Mouse (Mus musculus) limb, embryonic 15.5 days (tissue): ENCODE measurements at regions not wholly inside any gene's neighbourhood (a gene's known extent, or its start where the extent isn't known, plus 50 kb on each side); places are given as distances from the start of the nearest gene placed in this dataset.

Experiments
- ATAC-seq: fragments of 200-750 bp; cut with Nextera tagmentation; 2 replicates; pipeline ENCODE4 v1.8.0; 2017; ENCODE audit warnings: low read depth, moderate TSS enrichment; ENCODE audit not compliant: insufficient number of reproducible peaks, low FRiP score, low TSS enrichment
- H3K27ac ChIP-seq: fragments of 300-500 bp; sonication (generic); 2 replicates; pipeline ENCODE4 v1.5.1; 2015; ENCODE audit warnings: moderate library complexity, mild to moderate bottlenecking, inconsistent platforms
- H3K27me3 ChIP-seq: fragments of 300-500 bp; sonication (generic); 2 replicates; pipeline ENCODE4 v1.6.1; 2015; ENCODE audit warnings: inconsistent platforms
- H3K36me3 ChIP-seq: fragments of 300-500 bp; sonication (generic); 2 replicates; pipeline ENCODE4 v1.6.1; 2015; ENCODE audit warnings: inconsistent platforms
- H3K4me1 ChIP-seq: fragments of 300-500 bp; sonication (generic); 2 replicates; pipeline ENCODE4 v1.6.1; 2015; ENCODE audit warnings: inconsistent platforms
- H3K4me2 ChIP-seq: fragments of 300-500 bp; sonication (generic); 2 replicates; pipeline ENCODE4 v1.6.1; 2015; ENCODE audit warnings: mild to moderate bottlenecking, inconsistent platforms
- H3K4me3 ChIP-seq: fragments of 300-500 bp; sonication (generic); 2 replicates; pipeline ENCODE4 v1.5.1; 2015; ENCODE audit warnings: mild to moderate bottlenecking, inconsistent platforms
- H3K9ac ChIP-seq: fragments of 300-500 bp; sonication (generic); 2 replicates; pipeline ENCODE4 v1.6.1; 2015; ENCODE audit warnings: inconsistent platforms
- H3K9me3 ChIP-seq: fragments of 300-500 bp; sonication (generic); 2 replicates; pipeline ENCODE4 v1.6.1; 2016; ENCODE audit warnings: inconsistent platforms
- WGBS: fragments of 180-500 bp; shearing (Covaris S2); methylation state at CpG from one replicate; pipeline ENCODE4 v1.1.7; 2015; 5-methylcytosine and 5-hydroxymethylcytosine counted together

DNA sequence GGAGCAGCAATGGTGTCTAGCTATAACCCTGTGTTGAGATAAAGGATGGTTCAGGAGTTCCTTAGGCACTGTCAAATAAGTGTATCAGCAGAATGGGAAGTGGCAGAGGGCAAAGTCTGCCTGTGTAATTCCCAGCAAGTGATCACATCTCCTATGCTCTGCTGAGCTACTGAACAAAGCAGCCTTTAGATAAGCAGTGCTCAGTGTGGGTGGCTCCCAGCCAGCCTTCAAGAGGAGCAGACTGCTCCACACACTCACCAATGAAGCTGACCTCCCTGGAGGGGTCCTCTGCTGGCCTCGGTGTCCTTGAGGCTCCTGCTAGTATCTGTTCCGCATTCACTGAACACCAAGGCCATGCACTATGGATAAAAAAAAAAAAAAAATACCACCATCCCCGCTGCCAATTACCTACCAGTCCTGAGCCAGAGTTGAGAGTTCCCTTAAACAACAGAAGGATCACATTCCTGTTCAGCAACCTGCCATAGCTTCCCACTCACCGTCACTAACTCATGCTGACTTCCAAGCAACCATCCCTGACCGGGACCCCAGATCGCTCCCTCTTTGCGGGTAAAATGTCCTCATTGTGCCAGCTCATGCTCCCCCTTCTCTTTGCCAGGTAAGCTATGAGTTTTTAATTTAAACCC, 198.9 kb downstream of the Gm9195 start:
- Histone ChIP-seq H3K27me3 (peaks cover 22% of the 10 kb centered on the region), H3K9ac (no peak overlapping the region), H3K4me1 (peaks cover 5% of the 10 kb centered on the region; the same call in 1 of the 2 replicates), H3K4me2 (no peak overlapping the region), H3K9me3 (no peaks in the 10 kb centered on the region), H3K4me3 (no peak overlapping the region), H3K27ac (no peak overlapping the region), H3K36me3 (no peaks in the 10 kb centered on the region)
- no peak for ATAC-seq
- 78% methylated on average over 7 of the region's 7 CpGs for WGBS

DNA sequence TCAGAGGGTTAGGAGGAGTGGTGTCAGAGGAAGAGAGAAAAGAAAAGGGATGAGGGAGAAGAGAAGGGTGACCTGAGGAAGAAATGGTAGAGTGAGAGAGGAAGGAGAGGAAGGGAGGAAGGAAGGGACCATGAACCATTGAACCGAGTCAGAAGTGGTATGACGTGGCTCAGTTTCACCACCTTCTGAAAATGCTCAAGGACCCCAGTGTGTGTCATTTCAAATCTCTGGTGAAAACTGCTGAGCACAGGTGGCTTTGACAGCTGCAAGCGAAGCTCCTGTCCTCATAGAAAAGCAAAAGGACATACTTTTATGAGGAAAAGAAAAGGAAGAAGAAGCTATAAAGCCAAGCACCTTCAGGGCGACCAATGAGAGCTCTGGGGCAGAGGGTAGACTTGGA, 214.3 kb downstream of the Gm9195 start:
- no peak for ATAC-seq
- H3K4me3 ChIP-seq = no peak overlapping the region
- H3K27me3 ChIP-seq = no peaks in the 10 kb centered on the region
- H3K4me1 ChIP-seq = no peaks in the 10 kb centered on the region
- 79% methylated on average over 4 of the region's 4 CpGs for WGBS
- no peaks in the 10 kb centered on the region for H3K36me3 ChIP-seq
- H3K27ac ChIP-seq = no peak overlapping the region
- no peaks in the 10 kb centered on the region for H3K9me3 ChIP-seq
- H3K9ac ChIP-seq = no peak overlapping the region
- H3K4me2 ChIP-seq = no peak overlapping the region

DNA sequence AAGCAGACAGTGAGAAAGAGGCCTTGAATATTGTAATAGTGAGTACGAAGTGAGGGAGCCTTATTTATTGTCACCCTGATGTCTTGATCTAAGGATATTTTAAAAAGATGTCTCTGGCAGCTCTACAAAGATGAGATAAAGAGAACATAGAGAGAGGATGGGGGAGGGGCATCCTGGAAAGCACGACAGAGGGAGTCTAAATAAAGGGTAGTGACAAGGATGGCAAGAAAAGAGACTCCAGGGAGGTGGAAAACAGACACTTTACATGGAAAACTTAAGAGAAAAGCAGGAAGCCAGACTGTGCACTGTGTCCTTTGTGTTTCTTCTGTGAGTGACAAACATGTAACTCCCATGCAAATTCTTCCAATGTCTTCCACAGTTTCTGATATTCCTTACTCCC, 232.4 kb downstream of the Gm9195 start:
- WGBS = 51% methylated on average over 2 of the region's 2 CpGs
- Histone ChIP-seq H3K4me2 (no peak overlapping the region), H3K27me3 (no peaks in the 10 kb centered on the region), H3K9ac (no peak overlapping the region), H3K4me1 (no peaks in the 10 kb centered on the region), H3K4me3 (no peak overlapping the region), H3K27ac (no peak overlapping the region), H3K9me3 (no peaks in the 10 kb centered on the region), H3K36me3 (no peaks in the 10 kb centered on the region)
- no peak for ATAC-seq

DNA sequence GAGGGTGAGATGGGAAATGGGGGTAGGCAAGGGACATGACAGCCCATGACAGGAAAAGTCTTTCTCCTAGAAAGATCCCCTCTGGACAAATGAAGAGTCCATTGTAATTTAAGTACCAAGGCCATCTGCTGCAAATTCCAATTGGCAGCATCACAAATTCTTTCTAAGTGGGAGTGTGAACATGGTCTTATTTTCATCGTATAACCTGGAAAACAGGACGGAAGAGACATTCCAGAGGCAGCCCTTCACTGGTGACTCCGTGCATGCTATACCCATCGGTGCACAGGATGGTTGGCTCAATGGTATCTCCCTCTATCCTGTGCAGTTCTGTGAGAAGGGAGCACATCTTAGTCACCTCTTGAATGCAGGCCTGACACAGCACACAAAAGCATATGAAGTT, 249.8 kb downstream of the Gm9195 start:
- Histone ChIP-seq H3K4me1 (no peaks in the 10 kb centered on the region), H3K27me3 (no peaks in the 10 kb centered on the region), H3K9ac (no peak overlapping the region), H3K27ac (no peak overlapping the region), H3K36me3 (no peaks in the 10 kb centered on the region), H3K4me2 (no peak overlapping the region), H3K9me3 (no peaks in the 10 kb centered on the region), H3K4me3 (no peak overlapping the region)
- WGBS = 59% methylated on average over 4 of the region's 4 CpGs
- ATAC-seq = no peak

DNA sequence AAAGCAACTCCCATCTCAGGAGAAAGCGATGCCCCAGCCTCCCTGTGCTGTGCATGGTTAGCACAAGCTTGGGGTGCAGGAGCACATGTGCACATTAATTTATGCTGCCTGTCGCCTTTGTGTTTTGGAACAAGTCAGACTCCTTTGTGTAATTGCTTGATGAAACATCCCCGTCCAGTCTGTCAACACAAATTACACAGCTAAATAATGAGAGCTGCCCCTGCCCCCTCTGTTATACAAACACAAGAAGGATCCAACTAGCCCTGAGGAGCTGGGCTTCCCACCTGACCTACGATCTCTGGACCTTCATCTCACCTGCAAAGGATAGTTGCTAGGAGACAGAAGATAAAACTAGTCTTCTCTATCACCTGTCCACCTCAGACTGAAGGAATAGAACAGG, 251.4 kb downstream of the Gm9195 start:
- no peak overlapping the region for H3K4me2 ChIP-seq
- no peaks in the 10 kb centered on the region for H3K4me1 ChIP-seq
- H3K27ac ChIP-seq = no peak overlapping the region
- no peaks in the 10 kb centered on the region for H3K27me3 ChIP-seq
- H3K9ac ChIP-seq = no peak overlapping the region
- 59% methylated on average over 4 of the region's 4 CpGs for WGBS
- no peak overlapping the region for H3K4me3 ChIP-seq
- no peaks in the 10 kb centered on the region for H3K9me3 ChIP-seq
- no peak for ATAC-seq
- H3K36me3 ChIP-seq = no peaks in the 10 kb centered on the region

DNA sequence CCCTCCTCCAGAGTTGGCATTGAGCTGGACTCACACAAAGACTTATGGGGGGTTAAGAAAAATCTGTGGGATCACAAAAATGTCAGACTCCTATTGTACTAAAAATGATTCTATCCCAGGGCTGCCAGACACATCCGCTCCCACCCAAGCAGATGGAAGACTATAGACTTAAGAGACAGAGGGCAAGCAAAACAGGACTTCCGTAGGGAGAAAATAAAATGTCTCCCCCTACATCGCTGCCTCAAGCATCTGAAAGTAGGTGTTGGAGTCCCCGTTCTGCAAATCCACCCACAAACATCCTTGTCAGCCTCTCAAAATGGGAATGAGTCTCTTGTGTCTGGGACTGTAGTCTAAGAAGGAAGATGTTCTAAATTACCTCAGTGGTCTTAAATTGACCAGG, 253.3 kb downstream of the Gm9195 start:
- 90% methylated on average over 4 of the region's 4 CpGs for WGBS
- Histone ChIP-seq H3K36me3 (no peaks in the 10 kb centered on the region), H3K27me3 (no peaks in the 10 kb centered on the region), H3K27ac (no peak overlapping the region), H3K4me1 (no peaks in the 10 kb centered on the region), H3K4me2 (no peak overlapping the region), H3K4me3 (no peak overlapping the region), H3K9ac (no peak overlapping the region), H3K9me3 (no peaks in the 10 kb centered on the region)
- no peak for ATAC-seq

DNA sequence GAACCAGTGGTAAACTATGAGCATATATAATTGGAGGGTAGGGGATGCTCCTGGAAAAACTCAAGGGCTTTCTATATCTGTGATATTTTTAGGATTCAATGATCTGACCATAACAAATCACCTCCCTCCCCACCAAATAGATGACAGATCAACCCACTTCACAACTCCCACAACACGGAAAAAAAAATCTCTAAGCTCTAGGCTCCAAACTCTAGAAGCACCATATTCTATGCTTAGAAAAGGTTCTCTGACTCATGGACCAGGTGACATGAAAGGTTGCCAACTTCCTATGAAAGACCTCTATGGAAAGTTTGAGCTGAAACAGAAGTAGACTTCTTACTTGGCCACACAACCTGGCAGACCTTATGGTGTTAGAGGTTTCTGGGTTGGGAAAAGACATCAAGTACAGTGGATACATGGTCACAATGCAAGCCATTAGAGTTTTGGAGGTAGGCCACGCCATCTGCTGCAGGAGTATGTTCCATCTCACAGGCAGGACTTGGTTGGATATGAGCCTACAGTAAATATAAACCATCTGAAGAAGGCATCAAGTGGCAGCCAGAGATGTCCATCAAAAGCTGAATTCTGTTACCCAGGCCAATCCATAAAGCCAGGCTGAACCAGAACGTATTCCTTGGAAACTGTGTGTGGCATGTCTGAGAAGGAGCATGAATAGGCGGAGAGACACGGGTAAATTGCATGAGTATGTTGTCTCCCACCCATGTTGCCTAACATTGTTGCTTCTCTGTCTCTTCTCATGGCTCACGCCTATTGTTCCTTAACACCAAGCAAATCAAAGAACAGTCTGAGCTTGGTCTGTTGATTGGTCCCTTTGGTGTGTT, 257.2 kb downstream of the Gm9195 start:
- no peak overlapping the region for H3K9ac ChIP-seq
- H3K4me1 ChIP-seq = no peaks in the 10 kb centered on the region
- H3K36me3 ChIP-seq = no peaks in the 10 kb centered on the region
- H3K4me2 ChIP-seq = no peak overlapping the region
- H3K9me3 ChIP-seq = no peaks in the 10 kb centered on the region
- no peaks in the 10 kb centered on the region for H3K27me3 ChIP-seq
- H3K27ac ChIP-seq = no peak overlapping the region
- ATAC-seq = no peak
- H3K4me3 ChIP-seq = no peak overlapping the region
- 68% methylated on average over 6 of the region's 6 CpGs for WGBS

DNA sequence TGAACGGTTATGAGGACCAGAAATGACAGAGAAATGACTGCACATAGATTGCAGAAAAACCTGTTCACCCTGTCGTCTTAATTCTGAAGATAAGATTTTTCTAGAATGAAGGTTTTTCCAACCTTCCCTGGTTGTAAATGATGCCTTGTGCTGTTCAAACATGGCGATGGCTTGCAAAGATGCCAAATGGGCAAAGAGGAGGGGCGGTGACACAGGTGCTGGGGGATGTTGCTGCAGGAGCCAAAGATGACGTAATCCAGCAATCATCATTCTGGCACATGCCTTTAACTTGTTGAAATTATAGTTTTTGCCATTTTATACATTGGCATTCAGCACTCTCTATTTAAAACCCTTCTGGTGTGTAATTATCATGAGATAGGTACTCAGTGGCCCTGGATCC, 263.8 kb downstream of the Gm9195 start:
- Histone ChIP-seq H3K4me1 (no peaks in the 10 kb centered on the region), H3K27ac (no peak overlapping the region), H3K27me3 (no peaks in the 10 kb centered on the region), H3K4me3 (no peak overlapping the region), H3K36me3 (no peaks in the 10 kb centered on the region), H3K9me3 (no peaks in the 10 kb centered on the region), H3K9ac (no peak overlapping the region), H3K4me2 (no peak overlapping the region)
- WGBS = 80% methylated on average over 5 of the region's 5 CpGs
- ATAC-seq = no peak

DNA sequence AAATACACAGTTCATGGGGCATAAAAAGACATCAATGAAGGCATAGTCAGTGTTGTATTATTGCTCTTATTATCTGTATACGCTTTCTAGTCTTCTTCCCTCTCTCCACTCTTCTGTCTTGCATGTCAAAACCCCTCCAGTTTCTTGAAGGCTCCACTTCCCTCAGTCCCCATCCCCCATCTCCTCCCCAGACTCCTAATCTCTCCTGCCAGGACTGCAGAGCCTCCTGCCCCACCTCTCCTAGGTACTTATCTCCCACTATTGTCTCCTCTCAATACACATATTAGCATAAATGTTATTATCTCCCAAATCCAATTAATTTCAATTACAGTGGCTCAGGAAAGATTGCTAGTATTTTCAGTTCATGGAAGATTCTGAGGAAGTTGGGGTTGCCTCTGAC, 264.2 kb downstream of the Gm9195 start:
- Histone ChIP-seq H3K9ac (no peak overlapping the region), H3K9me3 (no peaks in the 10 kb centered on the region), H3K4me1 (no peaks in the 10 kb centered on the region), H3K4me3 (no peak overlapping the region), H3K36me3 (no peaks in the 10 kb centered on the region), H3K4me2 (no peak overlapping the region), H3K27me3 (no peaks in the 10 kb centered on the region), H3K27ac (no peak overlapping the region)
- 89% methylated on average over 1 of the region's 1 CpGs for WGBS
- ATAC-seq = no peak

DNA sequence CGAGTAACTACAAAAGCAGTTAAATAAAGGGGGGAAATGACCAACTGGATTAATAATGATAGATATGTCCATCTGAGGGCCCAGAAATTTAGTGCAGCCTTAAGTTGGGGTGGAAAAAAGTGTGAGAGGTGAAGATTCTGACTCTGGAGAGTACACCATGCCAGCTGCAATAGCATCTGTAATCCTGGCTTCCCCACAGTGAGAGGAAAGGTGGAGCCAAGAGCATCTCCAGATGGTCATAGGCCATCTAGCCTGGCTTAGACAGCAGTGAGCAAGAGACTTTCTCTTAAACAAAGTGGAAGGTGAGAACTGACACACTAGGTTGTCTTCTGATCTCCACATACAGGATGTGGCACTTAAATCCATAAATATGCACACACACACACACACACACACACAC, 264.7 kb downstream of the Gm9195 start:
- no peaks in the 10 kb centered on the region for H3K27me3 ChIP-seq
- no peak overlapping the region for H3K4me3 ChIP-seq
- ATAC-seq = no peak
- WGBS = 67% methylated on average over 1 of the region's 1 CpGs
- H3K4me1 ChIP-seq = no peaks in the 10 kb centered on the region
- no peak overlapping the region for H3K4me2 ChIP-seq
- no peak overlapping the region for H3K9ac ChIP-seq
- no peaks in the 10 kb centered on the region for H3K36me3 ChIP-seq
- no peak overlapping the region for H3K27ac ChIP-seq
- no peaks in the 10 kb centered on the region for H3K9me3 ChIP-seq

DNA sequence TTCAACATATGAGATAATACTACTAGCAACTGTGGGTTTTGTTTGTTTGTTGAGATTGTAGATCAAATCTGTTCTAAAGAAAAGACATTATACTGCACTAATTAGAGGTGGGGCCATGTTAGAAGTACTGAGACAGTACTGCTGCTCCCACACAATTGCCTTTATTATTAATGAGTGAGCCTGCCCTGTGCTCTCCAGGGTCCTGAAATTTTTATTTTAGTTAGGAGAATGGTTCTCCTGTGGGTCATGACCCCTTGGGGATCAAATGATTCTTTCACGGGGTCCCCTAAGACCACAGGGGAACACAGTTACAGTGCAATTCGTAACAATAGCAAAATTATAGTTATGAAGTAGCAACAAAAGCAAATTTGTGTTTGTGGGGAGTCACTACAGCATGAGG, 268.8 kb downstream of the Gm9195 start:
- no peak overlapping the region for H3K27ac ChIP-seq
- ATAC-seq = no peak
- no peaks in the 10 kb centered on the region for H3K36me3 ChIP-seq
- no peak overlapping the region for H3K9ac ChIP-seq
- H3K4me2 ChIP-seq = no peak overlapping the region
- no peaks in the 10 kb centered on the region for H3K9me3 ChIP-seq
- no peaks in the 10 kb centered on the region for H3K27me3 ChIP-seq
- no peak overlapping the region for H3K4me3 ChIP-seq
- WGBS = 38% methylated on average over 2 of the region's 2 CpGs
- no peaks in the 10 kb centered on the region for H3K4me1 ChIP-seq

DNA sequence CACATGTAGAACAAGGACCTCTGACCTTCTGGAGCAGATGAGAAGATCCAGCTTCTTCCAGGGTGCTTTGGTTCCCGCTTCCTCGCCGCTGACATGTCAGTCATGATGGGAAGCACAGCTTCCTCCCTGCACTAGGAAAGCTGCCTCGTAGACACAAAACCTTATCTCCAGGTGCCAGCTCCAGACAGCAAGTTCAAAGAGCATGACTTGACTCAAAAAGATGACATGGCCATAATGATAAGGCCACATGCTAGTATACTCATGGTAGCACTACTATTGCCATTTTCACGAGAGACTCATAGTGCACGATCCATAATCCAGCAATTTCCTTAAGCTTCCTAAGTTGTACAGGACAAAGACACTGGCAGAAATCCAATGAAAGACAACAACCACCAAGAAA, 272.1 kb downstream of the Gm9195 start:
- H3K27me3 ChIP-seq = no peaks in the 10 kb centered on the region
- no peaks in the 10 kb centered on the region for H3K9me3 ChIP-seq
- H3K9ac ChIP-seq = no peak overlapping the region
- no peaks in the 10 kb centered on the region for H3K4me1 ChIP-seq
- H3K36me3 ChIP-seq = no peaks in the 10 kb centered on the region
- ATAC-seq = no peak
- H3K27ac ChIP-seq = no peak overlapping the region
- no peak overlapping the region for H3K4me3 ChIP-seq
- 93% methylated on average over 6 of the region's 6 CpGs for WGBS
- no peak overlapping the region for H3K4me2 ChIP-seq
